Mouse (Mus musculus): ENCODE data around the gene Pygo1. TPM values are rescaled to one million over a fixed set of nuclear protein-coding genes. Genes with fewer than 3 reads are reported as not detected.

The Pygo1 gene
- total RNA-seq, 2 experiments from 2014 or later: 3.4 to 3.7 TPM

DNA sequence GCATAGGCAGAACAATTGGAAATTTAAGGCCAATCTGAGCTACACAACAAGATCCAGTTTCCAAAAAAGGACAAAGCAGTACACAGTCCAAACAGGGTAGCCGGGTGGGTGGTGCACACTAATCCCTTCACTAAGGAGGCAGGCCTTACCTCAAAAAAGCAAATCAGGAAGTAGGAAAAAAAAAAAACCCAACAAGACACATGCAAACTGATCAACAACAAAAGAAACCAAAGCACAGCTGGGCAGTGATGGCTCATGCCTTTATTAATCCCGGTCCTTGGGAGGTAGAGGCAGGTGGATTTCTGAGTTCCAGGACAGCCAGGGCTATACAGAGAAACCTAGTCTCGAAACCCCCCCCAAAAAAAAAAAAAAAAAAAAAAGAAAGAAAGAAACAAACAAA, 62.3 kb downstream of the Pygo1 start:
- DNase-seq (ENCODE audit: low spot score in 2 of 2): no peak

DNA sequence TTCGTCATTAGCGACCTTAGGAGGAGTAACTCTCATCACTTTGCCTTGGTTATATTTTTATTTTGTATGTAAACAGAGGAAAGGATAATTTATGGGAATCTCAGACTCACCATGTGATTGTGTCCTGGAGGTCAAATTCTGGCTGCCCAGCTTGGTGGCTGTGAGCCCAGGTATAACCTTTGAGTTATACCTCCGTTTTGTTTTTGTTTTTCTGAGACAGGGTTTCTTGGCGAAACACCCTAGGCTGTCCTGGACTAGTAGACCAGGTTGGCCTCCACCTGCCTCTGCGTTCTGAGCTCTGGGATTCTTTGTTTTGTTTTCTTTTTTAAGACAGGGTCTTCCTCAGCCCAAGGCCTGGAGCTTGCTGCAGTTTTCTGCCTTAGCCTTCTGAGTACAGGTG, 63.3 kb downstream of the Pygo1 start:
- no peak for DNase-seq (ENCODE audit: low spot score in 2 of 2)

DNA sequence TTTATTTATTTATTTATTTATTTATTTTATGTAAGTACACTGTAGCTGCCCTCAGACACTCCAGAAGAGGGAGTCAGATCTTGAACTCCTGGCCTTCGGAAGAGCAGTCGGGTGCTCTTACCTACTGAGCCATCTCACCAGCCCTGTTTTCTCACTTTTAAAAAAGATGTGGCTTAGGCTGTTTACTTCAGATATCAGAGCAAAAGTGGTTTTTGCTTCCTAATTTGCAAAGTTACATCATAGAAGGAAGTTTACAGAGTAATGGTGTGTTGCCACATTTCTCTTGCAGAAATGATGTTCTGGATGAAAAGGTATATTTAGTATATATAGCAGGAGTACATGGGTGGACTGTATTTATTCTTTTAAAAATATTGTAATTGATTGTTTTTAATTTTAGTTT, 66.0 kb downstream of the Pygo1 start:
- DNase-seq (ENCODE audit: low spot score in 2 of 2): no peak

DNA sequence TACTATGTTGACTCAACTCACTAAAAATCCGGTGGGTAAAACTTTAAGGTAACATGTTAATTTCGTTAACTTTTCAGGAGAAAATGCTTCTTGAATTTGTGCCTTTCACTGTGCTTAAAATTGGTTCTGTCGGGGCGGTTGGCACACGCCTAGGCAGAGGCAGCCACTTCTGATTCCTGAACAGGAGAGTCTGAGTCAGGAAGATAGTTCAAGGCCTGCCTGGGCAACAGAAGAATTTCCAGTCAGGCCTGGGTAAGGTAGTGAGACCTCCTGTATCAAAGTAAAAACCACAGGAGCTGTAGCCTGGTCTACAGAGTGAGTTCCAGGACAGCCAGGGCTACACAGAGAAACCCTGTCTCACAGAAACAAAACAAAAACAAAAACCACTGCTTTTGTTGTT, 67.1 kb downstream of the Pygo1 start:
- no peak for DNase-seq (ENCODE audit: low spot score in 2 of 2)

DNA sequence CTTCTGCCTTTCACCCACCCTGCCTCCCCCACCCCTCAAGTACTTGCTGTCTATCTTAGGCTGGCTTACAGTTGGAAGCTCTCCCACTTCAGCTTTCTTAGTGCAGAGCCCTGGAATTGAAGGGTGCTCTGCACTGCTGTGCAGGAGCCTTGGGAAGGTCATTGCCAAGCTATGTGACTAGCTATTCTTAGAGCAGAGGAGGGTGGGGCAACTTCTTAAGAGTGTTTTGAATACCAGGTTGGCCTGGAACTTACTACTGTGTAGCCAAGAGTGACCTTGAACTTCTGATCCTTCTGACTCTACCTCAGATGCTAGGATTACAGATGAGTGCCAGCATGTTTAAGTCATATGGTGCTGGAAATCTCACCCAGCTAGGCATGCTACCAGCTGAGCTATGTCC, 70.7 kb downstream of the Pygo1 start:
- no peak for DNase-seq (ENCODE audit: low spot score in 2 of 2)

DNA sequence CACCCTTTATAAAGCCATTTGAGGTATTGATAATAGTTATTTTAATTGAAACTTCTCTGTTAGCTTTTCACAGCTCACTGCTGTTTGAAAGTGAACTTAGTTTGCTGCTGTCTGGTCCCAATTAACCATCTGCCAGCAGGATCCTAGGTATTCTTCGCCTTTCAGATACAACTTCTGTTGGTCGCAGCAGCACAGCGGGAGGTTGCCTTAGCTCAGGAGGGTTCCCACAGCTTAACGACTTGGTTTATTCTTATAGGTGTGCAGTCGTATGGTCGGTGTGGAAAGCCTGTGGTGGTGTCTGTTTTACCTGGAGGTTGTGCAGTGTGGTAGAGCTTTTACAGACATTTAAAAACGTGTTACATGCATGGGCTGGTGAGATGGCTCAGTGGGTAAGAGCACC, 71.4 kb downstream of the Pygo1 start:
- DNase-seq (ENCODE audit: low spot score in 2 of 2): no peak

DNA sequence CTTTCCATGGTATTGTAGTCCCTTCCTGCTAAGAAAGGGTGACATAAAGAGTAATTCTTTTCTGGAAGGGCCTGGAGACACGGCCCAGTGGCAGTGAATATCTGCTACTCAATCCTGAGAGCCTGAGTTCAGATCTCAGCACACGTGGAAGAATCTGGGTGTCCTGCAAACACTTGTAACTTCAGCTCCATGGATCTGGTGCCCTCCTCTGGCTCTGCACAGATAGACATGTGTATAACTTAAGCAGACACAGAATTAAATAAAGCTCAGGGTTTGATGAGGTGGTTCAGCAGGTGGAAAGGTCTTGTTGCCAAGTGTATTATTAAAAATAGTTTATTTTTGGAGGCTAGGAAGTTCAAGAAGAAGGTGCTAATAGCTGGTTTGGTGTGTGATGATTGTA, 75.0 kb downstream of the Pygo1 start:
- DNase-seq (ENCODE audit: low spot score in 2 of 2): no peak

DNA sequence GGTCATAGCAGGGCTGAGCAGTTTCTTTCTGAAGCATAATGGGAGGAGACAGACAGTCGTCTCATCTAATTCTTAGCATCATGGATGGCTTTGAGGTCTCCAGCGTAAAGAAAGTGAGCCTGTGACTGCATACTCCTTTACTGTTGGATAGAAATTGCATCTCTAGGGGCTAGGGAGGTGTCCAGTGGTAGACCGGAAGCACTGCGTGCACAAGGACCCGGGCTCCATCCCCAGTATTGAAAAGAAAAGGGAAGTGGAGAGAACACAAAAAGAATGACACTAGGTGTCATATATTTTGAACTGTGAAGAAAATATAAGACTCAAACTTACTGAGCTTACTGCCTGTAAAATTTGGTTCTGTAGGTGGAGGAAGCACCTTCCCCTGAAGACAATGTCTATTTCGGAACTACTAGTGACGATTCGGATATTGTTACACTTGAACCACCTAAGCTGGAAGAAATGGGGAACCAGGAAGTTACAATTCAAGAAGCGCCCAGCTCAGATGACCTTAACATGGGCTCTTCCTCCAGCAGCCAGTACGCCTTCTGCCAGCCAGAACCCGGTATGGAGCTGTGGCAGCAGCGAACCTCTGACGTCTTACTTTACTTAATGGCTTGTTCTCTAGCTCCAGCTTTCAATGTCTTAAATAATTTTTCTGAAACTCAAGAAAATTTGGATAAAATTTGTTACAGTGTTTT, 76.0 kb downstream of the Pygo1 start:
- no peak for DNase-seq (ENCODE audit: low spot score in 2 of 2)

Other genes with a start within 250 kb of the Pygo1 start
- under 1 TPM in 1 of 2 experiments, not detected in 1; 0.07 TPM for gene Prtg, start 118.8 kb upstream of the Pygo1 start, total RNA-seq (2021)
- 1 to 10 TPM in 1 of 2 experiments, under 1 TPM in 1; 0.99 to 1.2 TPM for gene Dyx1c1, start 33.1 kb downstream of the Pygo1 start, total RNA-seq (2021)
- not detected for gene Gm44503, start 33.2 kb downstream of the Pygo1 start, total RNA-seq (2021)
- gene Ccpg1os, start 59.7 kb downstream of the Pygo1 start, total RNA-seq (2021): 10 to 100 TPM; 12.2 to 13.9 TPM
- gene Ccpg1, start 59.8 kb downstream of the Pygo1 start, total RNA-seq (2021): 100 to 1,000 TPM; 112 to 150 TPM
- 10 to 100 TPM; 11.0 to 13.8 TPM for gene Pigb, start 114.7 kb downstream of the Pygo1 start, total RNA-seq (2021)
- 10 to 100 TPM; 22.9 to 29.6 TPM for gene Rab27a, start 119.2 kb downstream of the Pygo1 start, total RNA-seq (2021)
- gene Khdc3, start 176.2 kb downstream of the Pygo1 start, total RNA-seq (2021): under 1 TPM; 0.29 to 0.80 TPM
- gene Gm20509, start 176.8 kb downstream of the Pygo1 start, total RNA-seq (2021): not detected
- 10 to 100 TPM; 60.3 to 66.3 TPM for gene Rsl24d1, start 187.8 kb downstream of the Pygo1 start, total RNA-seq (2021)